Mouse (Mus musculus) induced T-regulatory cell, adult 2 months (primary cell): ENCODE measurements at regions not wholly inside any gene's neighbourhood (a gene's known extent, or its start where the extent isn't known, plus 50 kb on each side); places are given as distances from the start of the nearest gene placed in this dataset.

Experiments used
- DNase-seq: peaks from one replicate; pipeline ENCODE4 v3.0.0-alpha.2; 2012; ENCODE audit warnings: low read depth

DNA sequence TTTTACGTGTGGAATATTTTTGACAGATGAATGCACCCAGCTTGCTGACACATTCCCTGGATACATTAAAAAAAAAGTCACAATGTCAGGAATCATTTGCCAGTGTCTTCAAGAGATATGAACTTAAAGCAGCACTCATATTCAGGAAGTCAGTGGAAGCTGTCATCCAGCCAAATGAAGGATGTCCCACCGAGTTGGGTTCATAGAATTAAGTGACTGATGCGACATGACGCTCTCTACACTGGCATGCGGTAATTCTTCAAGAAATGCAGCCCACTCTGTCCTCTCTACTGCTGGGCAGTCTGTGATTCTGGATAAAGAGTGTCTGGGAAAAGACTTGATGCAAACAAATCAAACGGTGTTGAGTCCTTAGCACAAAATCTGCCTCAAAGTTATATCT is 463.9 kb downstream of the 1700129C05Rik start:
- DNase-seq = no peak

DNA sequence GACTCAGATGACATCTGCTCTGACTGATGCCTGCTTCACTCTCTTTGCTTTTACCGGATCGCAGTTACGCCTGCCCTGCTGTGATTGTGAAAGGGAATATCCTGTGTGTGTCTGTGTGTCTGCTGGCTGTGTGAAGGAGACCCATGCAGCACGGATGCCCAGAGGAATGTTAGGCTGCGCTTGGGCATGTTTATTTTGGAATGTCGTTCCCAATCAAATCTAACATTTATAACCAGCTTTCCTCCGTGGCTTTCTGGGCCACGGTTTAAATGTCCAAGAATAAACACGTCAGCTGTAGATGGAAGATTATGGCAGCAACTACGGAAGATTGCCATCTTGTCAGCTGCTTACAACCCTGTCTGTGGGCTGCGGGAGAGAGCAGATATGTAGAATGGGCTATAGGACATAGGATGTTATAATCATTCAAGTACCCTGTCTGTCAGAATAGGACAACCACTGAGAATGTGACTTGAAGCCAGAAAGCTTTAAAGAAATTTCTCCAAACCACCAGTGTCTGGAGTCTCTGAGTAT is 464.5 kb downstream of the 1700129C05Rik start:
- no peak for DNase-seq

DNA sequence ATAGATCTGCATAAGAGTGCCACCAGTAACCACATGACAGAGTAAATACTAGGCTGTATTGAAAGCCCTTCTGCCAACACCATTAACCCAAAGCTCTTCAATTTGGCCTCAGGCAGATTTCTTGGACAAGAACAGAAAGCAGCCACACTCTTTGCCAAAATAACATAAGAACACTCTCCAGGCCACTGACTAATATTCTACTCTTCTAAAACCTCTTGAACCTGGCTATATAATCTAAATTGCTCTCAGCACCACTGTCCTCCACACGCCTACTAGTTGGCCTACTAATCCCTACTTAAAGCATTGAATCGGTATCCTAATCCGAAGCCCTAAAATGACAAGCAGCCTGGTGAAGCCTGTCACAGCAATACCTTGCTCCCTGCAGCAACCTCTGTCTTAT is 467.5 kb downstream of the 1700129C05Rik start:
- no peak for DNase-seq

DNA sequence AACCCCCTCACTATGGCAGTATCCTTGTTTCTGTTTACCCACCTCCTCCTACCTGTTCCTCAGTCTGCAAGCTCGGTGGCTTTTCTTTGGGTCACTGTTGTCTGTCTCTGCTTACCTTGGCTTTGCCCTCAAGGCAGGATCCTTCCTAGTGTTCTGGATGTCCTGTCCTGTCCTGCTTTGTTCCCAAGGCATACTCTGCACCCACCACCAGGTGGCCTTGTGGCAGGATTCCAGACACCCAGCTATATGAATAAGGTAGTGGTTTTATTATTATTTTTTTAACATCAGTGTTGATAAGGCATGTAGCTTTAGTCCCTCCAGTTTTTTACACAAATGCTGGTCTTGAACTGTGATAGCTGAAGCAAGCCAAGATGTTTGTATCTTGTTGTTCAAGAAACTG is 478.7 kb downstream of the 1700129C05Rik start:
- DNase-seq = no peak

DNA sequence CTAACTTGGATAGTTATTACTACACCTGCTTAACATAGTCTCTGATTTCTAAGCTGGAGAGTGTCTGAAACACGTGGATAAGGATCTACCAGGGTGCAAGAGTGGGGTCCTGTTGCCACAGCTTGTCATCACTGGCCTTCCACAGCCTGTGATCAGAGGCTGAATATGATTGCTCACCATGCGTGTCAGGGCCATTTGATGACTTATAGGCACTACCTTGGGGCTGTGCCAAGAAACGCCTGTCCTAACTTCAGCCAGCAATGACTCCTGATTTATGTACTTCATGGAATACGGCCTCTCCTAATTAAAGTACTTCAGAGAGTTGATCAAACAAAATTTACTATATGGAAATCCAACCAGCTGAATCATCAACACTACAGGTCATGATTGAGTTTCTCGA is 480.1 kb downstream of the 1700129C05Rik start:
- no peak for DNase-seq

DNA sequence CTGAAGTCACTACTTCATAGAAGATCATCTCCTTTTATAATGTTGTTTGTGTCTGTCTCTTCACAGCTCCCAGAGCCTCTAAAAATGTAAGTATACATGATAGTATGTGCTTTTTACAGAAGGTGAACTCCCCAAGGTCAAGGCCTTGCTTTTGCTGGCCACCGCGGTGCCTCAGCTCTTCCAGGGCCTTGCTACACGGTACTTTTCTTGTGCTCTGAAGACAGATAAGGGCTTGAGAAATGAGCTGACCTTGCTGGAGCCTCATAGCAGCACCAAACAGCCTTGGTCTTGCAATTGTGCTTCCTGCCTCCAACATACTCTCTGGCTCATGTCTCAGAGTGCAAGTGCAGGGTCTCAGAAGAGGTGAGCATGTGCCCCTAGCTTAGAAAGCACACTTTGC is 481.3 kb downstream of the 1700129C05Rik start:
- DNase-seq = no peak

DNA sequence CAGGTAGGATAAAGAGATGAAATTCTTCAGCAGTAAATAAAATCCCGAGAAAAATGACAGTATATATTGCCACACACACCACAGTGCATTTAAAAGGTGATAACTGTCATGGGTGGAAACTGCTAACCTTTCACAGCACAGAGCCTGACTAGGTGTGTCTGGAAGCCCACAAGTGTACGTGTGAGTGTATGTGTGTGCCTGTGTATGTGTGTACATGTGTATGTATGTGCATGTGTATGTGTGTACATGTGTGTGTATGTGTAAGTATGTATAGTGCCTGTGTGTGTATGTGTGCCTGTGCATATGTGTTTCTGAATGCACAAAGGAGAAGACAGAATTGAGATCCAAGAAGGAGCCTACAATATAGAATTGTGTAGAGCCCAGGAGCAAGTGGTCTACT is 485.4 kb downstream of the 1700129C05Rik start:
- DNase-seq = no peak

DNA sequence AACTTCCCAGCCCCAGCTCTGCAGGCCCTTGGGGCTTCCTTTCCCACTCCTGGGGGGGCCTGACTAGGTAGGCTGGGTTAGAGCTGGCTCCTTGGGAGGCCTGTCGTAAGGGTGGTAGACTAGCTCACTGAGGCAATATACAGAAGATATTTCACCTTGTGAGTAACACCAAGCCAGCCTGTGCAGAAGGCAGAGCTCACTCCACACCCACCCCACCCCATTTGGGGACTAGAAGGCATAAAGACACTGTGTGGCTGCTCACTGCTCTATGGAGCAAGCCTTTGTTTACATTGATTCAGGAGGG is 485.8 kb downstream of the 1700129C05Rik start:
- no peak for DNase-seq

DNA sequence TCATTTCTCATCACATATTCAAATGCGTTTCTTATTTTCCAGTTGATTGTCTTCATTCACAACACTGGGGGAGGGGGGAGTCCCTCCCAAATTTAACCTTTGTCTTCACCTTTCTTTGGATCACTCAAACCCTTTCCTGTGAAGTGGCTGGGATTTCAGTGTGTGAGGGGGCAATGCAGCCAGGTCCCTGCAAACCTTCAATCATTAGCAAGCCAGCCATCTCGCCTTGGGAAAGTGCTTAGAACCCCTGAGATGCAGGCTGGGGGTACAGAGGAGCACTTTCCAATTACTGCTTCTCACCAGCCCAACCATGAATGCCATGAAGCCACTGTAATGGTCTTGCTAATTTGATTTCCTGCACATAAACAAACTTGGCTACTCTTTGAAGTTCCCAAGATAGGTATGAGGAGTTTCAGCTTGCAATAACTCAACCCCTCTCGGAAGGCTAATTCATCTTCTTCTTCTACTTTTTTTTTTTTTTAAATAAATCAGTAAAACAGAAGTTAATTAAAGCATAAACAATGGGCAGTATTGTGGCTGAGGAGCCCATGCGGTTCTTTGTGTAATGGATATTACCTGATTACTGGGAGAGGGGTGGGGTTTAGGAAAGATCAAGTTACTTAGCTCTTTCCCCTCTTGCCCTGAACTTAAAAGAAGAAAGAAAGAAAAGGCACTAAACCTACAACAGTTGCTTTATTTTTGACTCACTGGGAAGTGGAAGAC is 486.3 kb downstream of the 1700129C05Rik start:
- DNase-seq = no peak

DNA sequence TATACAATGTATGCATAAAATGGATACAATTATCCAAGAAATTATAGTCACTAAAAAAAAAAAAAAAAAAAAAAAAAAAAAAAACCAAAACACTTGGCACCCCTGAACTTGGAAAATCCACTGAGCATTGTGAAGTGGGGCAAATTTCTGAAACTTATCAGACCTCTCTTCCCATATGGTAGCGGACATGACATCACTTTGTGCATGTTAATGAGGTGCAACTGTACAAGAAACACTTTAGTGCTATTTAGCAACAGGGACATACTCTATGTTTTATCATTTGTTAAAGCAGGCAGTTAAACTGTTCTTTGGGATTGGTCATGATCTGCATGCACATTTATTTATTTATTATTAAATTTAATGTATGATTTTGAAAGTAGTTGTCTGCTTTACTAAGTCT is 489.7 kb downstream of the 1700129C05Rik start:
- DNase-seq = no peak

DNA sequence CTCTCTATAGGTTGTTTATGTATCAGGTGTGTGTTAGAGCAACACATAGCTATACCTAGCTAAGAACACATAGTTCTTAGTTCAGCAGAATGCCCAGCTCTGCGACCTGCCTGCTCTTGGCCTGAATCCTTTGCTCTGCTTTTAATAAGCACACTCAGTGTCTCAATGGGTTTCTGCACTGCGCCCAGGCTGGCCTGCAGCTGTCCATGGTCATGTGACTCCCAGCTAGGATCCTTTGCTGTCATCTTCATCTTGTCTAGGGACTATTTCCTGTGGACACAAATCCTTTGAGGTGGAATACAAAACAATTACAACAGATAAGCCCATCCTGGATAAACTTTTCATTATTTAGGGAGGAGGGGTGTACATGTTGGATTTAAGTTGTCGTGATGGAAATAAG is 490.7 kb downstream of the 1700129C05Rik start:
- DNase-seq = no peak

DNA sequence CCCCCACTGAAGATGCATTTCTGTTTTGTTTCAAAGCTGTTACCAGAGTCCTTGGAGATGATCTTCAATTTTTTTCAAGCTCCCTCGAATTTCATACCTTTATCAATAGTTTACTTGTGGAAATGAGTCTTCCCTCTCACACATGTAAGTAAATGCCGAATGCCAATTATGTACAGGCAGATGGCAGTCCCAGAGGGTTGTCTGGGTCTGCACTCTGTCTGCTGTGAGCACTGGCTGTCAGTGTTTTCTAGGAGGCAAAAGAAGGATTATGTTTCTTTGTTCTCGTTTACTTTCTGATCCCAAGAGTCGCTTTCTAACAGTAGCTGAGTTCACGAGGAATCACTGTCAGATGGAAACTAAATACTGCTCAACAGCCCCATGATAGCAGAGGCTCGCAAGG is 491.5 kb downstream of the 1700129C05Rik start:
- no peak for DNase-seq

DNA sequence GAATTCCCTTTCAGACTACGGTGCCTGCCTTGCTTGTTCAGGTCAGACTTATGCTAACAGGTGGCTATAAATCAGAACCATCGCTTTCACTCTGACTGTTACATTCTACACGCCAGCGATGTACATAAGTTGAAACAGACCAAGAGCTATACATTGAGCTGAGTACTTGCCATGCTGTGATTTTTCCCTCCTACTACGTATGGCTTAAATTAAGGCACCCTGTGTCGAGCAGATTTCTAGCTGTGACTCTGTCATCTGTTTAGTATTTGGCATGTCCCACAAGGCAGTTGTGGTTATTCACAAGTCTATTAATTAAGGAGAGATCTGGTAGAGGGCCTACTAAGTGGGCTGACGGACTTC is 504.4 kb downstream of the 1700129C05Rik start:
- DNase-seq = no peak

DNA sequence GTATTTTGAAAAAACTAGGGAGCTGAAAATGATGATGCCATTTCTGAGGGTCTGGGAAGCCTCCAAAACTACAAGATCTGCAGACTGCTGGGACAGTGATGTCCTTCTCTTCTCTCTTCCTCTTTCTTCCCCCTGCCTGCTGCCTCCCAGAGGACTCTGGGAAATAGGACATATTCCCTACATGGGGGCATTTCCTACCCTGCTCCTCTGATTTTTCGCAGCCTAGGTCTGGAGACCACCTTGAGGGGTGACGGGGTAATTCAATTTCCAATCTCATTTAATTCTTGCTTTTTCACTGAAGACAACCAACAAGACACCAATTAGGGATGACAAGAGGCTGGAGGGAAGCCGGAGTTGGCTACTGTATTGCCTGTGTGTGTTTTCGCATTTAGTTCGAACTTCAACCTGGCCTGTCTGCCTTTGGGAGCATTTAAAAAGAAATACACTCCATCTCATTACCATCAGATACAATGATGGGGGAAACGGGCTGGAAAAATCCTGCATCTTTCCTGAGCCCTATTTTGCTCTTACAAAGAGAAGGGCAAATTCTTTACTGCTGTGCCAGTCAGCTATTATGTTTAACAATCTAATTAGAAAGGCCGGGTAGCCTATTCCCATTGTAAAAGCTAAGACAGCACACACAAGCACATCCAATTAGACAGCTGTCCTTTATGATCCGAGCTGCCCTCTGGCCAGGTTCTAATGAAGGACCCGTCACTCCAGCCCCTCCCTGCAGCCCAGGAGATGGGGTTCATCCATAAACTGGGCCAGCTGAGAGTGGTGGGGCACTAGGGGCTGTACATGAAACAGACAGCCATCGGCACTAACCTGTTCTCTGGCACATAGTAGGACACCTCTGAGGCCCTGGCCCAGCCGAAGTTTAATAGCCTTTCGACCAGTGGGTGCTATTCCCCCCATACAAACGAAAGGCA is 505.0 kb downstream of the 1700129C05Rik start:
- DNase-seq = no peak

DNA sequence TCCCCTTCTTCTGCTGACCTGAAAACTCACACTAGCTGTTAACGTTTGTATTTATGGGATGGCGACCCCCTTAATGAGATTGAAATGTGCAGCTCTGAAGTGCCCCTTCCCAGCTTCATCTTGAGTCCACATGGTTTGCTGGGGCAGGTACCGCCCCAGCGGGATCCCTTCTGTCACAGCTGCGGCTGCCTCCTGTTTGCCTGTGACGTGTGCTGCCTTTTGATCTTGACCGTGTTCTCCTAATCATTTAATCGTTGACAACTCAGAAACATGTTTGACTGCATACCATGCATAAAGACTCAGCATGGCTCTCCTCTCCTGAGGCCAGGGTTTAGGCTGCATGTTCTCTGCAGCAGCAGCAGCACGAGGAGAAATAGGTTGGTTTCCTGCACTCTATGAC is 511.5 kb downstream of the 1700129C05Rik start:
- no peak for DNase-seq

DNA sequence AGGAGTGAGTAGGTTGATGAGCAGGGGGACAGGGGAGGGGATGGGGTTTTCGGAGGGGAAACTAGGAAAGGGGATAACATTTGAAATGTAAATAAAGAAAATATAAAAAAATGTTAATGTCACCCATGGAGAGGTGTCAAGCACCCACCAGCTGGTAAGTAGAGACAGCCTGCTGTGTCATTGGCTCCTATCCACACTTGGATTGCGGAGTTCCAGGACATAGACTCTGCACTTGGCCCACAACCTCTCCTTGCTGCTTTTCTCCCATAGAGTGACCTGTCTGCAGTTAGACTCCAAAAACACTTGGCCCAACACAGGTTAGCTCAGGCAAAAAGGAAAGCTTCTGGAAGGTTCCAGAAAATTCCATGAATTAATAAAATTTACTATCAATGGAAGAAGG is 514.4 kb downstream of the 1700129C05Rik start:
- DNase-seq = no peak

DNA sequence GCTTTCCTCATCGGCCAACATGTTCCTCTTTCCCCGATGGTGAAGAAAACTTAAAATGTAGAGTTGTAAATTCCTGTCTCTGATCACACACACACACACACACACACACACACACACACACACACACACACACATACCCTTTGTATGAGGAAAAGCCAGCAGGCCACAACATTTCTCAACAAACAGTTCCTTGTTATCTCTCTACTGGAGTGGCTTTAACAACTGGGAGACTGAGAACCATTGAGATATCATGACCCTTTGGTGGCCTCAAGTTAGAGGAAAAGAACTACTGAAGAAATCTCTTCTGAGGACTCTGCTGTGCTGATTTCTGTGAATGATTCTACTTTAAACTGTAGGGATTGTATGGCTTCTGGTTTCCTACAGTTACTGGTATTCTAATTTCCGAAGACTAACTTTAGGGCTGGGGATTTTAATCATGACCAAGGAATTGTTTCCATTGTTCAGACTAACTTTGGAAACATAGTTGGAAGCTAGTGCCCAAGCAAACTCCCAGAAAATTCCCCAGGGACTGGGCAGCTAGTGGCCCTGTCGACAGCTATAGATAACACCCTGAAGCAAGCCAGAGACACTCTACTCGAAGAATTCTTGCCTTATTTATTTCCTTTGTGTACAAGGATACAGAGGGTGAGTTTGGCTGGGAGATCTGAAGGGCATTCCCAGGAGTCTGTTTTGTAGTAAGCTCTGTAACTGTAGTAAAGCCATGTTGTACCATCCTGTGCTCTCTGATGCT is 516.0 kb downstream of the 1700129C05Rik start:
- no peak for DNase-seq

DNA sequence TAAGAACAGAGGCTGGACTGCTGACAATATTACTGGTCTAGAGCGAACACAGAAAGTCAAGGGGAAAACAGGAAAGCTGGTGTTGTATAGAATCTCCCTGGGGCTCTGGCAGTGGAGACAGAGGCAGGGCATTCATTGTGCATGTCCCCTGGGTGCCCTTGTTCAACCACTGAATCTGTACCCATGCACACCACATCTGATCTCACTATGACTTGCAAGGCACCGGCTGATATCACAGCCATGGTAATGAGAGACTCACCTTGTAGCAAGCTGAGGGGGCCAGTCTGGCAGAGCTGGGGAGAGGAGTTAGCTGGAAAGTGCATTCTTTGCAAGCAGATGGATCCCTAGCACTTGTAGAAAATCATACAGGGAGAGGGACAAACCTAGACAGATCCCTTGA is 522.5 kb downstream of the 1700129C05Rik start:
- DNase-seq = no peak

DNA sequence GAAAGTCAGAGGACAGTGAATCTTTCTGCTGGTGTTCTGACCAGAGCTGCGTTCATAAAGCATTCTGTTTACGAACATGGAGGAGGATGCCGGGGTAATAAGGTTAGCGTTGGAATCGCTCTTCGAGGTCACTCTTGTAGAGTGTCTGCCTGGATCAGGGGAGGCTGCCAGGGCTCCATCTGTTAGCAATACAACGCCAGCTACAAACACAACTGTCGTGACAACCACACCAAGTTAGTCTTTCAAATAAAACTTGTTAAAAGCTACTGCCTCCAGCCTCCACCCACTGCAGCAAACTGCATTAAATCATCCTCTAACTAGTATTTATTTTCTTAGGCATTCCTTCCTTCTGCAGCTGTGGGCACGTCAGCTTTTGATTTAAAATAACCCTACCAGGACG is 525.0 kb downstream of the 1700129C05Rik start:
- no peak for DNase-seq

DNA sequence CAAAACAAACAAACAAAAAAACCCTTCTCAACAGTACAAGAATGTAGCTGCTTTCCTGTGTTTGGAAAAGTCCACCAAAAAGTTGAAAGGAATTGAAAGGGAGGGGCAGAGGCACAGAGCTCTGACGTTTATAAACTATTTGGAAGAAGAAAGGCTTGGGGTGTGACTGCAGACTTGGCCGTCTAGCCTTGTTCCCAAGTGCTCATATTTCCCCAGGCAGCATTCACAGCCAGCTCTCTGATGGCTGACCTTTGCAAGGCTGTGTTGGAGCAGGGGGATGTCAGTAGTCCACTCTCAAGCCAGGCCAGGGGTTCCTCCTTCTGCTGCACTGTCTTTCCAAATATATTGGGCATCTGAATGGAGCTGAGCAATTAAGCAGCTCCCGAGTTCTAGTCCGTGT is 534.5 kb downstream of the 1700129C05Rik start:
- DNase-seq = no peak

DNA sequence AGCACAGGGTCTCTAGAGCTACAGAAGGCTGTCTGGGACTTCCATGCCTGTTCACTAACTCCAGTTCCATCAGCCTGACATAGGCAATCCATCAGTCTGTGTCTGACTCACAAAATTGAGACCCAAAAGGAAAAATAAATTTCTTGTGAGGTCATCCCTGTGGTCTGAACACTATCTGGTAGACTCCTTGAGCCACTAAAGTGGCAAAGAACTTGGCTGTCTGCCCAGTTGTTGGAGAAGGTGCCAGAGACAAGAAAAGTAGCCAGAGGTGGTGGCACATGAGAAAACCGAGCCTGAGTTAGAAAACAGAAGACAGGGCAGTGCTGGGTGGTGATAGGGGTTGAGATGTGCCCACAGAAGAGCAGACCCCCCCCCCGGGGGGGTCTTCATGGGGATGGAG is 535.0 kb downstream of the 1700129C05Rik start:
- DNase-seq = no peak

DNA sequence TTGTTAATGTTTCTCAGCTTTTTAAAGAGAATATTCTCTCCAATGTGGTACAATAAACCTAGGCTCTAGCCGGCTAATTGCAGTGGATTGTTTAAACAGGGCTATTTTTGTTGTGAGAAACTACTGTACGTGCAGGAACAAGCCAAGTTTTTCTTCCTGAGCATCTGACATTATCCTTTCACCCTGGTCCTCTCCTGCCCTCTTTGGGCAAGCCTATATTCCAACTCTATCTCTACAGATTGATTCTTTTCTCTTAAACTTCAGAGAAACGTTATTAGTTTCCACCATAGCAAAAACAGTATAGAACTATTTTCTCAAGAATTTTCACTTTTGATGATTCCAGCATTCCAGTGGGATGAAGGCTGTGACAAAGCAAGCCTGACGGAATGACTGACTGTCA is 535.2 kb downstream of the Fgf9 start:
- no peak for DNase-seq

DNA sequence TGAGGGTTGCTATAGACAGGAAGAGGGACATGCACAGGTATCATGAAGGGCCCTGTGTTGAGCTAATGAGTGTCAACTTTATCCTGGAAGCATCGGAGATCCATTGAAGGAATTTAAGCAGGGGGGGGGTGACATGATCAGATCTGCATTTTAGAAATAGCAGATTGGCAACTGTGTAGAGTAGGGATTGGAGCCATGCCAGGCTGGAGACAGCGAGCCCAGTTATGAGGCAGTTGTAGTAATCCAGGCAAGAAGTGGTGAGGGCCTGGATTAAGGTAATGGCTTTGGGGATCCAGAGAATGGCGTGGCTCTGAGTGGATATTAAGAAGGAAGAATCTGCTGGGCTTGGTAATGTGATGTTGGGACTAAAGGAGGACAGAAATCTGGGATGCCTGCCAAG is 528.5 kb downstream of the Fgf9 start:
- DNase-seq = no peak
